ENCODE assay signal across 7 mouse cellular contexts in the genomic region with DNA sequence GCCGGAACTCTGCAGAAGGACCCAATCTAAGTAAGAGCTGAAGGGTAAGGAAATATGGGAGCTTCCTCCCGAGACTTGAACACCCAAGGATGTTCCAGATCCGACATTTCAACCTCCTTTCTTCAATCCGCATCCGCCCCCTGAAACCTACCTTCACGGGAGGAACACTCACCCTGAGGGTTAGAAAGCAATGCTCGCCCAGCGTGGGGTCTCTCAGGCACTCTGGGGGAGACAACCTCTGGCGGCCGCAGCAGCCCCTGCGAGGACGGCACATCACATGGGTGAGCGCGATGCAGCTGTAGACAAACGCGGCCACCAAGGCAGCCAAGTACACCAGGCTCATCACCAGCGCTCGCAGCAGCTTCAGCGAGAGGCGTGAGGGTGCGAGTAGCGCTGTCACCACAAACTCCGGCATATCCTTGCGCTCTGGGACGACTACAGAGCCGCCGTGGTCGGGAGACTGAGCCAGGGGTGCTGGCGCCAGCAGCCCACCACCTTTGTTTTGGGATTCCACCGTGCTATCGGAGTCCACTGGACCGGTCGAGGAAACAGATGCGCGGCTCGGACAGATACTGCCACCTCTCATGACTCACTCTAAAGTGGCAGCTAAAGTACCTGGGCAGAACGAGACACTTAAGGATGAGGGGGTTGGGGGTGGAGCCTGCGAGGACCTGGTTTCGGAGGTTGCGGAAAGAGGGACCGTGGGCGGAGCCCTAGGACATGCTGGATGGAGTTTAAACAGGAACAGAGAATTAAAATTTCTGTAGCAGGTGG. TPM values are rescaled to one million over a fixed set of nuclear protein-coding genes. Genes with fewer than 3 reads are reported as not detected.
DNase-seq lines count a peak whose midpoint lies in the region; ATAC-seq and TF ChIP-seq lines count a peak whose summit lies in the region.

A gene (minus strand): TSS at position 687 of the 774 bp plus-strand sequence.

- H3K4me1 ChIP-seq in E14TG2a.4 (replicated peaks; ENCODE audit: low read depth, low read length), result peaks cover 45% of the 10 kb centered on the region
- H3K4me1 ChIP-seq in hindbrain, embryonic 10.5 days (replicated peaks), result peaks cover 21% of the 10 kb centered on the region
- peaks cover 20% of the 10 kb centered on the region for H3K4me1 ChIP-seq in lung, embryonic 15.5 days
- H3K4me1 ChIP-seq in olfactory bulb, adult 2 months (ENCODE audit: control insufficient read depth, insufficient read depth, low read length), result peaks cover 12% of the 10 kb centered on the region

- H3K4me2 ChIP-seq in lung, embryonic 15.5 days, result peak within 1 kb of the TSS; percentile 77

- H3K4me3 ChIP-seq in E14TG2a.4 (replicated peaks; ENCODE audit: low read length), result peak within 1 kb of the TSS; percentile 76
- H3K4me3 ChIP-seq in hindbrain, embryonic 10.5 days, result peak within 1 kb of the TSS; percentile 55
- H3K4me3 ChIP-seq in lung, embryonic 15.5 days, result peak within 1 kb of the TSS; percentile 33
- peak within 1 kb of the TSS; percentile 31 for H3K4me3 ChIP-seq in olfactory bulb, adult 2 months (ENCODE audit: insufficient read depth, low read depth, low read length)

- peak; percentile 66 for DNase-seq in R1 (ENCODE audit: low read depth, low spot score)
- DNase-seq in hindbrain, embryonic 10.5 days (ENCODE audit: low spot score), result peak; percentile 21
- no peak for DNase-seq in gastrocnemius, postnatal 4 days (ENCODE audit: low spot score in 2 of 2)
- no peak for DNase-seq in cerebellum, postnatal 14 days

- peak within 1 kb of the TSS; percentile 17; the same call in 1 of the 2 replicates for H3K9ac ChIP-seq in lung, embryonic 15.5 days

- H3K27me3 ChIP-seq in E14TG2a.4 (ENCODE audit: insufficient read depth, low read length), result peaks cover 50% of the 10 kb centered on the region
- peaks cover 41% of the 10 kb centered on the region for H3K27me3 ChIP-seq in hindbrain, embryonic 10.5 days (ENCODE audit: insufficient read depth, poor library complexity, severe bottlenecking)
- H3K27me3 ChIP-seq in lung, embryonic 15.5 days, result peaks cover 15% of the 10 kb centered on the region

- no peak for TF ChIP-seq POLR2A in olfactory bulb, adult 2 months (IDR thresholded peaks at IDR 0.05; ENCODE audit: insufficient read depth, low read depth, low read length)

- no peak for TF ChIP-seq CTCF in E14TG2a.4 (conservative IDR thresholded peaks at IDR 0.05; ENCODE audit: low read length)
- no peak for TF ChIP-seq CTCF in olfactory bulb, adult 2 months (IDR thresholded peaks at IDR 0.05; ENCODE audit: insufficient read depth, low read depth, low read length)

- 5% methylated on average over 42 of the region's 42 CpGs for WGBS in hindbrain, embryonic 10.5 days
- 5% methylated on average over 42 of the region's 42 CpGs for WGBS in lung, embryonic 15.5 days
- WGBS in olfactory bulb, adult 2 months, result 8% methylated on average over 42 of the region's 42 CpGs

- peak; percentile 53; the same call in 1 of the 2 replicates for ATAC-seq in lung, embryonic 15.5 days (ENCODE audit: borderline replicate concordance, extremely low read depth, low FRiP score, low TSS enrichment)

- no peaks in the 10 kb centered on the region for H3K36me3 ChIP-seq in E14TG2a.4 (ENCODE audit: insufficient read depth, low read length)
- peaks cover 7% of the 10 kb centered on the region; the same call in 1 of the 2 replicates for H3K36me3 ChIP-seq in hindbrain, embryonic 10.5 days
- H3K36me3 ChIP-seq in lung, embryonic 15.5 days, result no peaks in the 10 kb centered on the region

- no peaks in the 10 kb centered on the region for H3K9me3 ChIP-seq in E14TG2a.4 (ENCODE audit: low read length)
- H3K9me3 ChIP-seq in hindbrain, embryonic 10.5 days, result no peaks in the 10 kb centered on the region
- H3K9me3 ChIP-seq in lung, embryonic 15.5 days, result no peaks in the 10 kb centered on the region

- H3K27ac ChIP-seq in hindbrain, embryonic 10.5 days, result peak within 1 kb of the TSS; percentile 45; the same call in 1 of the 2 replicates
- no peak within 1 kb of the TSS for H3K27ac ChIP-seq in lung, embryonic 15.5 days
- H3K27ac ChIP-seq in olfactory bulb, adult 2 months (ENCODE audit: insufficient read depth, low read depth, low read length), result no peak within 1 kb of the TSS

RNA-seq across cellular contexts. Expression of the gene that starts here (rescaled TPM):
- polyA plus RNA-seq in hindbrain, embryonic 10.5 days (2016; fragmentation: Nextera tagmentation; extraction: Ambion mirVana), result 0.21 and 0.24 TPM in 2 replicates
- polyA plus RNA-seq in lung, embryonic 15.5 days (2015; fragmentation: Nextera tagmentation; extraction: Ambion mirVana), result 0.11 TPM in 2 replicates
- polyA plus RNA-seq in olfactory bulb, adult 2 months (2012; ENCODE audit: insufficient read depth, insufficient read length, low replicate concordance, missing spikeins), result not detected in 2 replicates
- under 1 TPM; 0.17 to 0.31 TPM for total RNA-seq in gastrocnemius, postnatal 4 days (2021)

Comparison
In these comparisons a context has a peak if more than half of its experiments do, and no peak if none do; other contexts are left out.
1. Peak in DNase-seq, H3K4me3 ChIP-seq and H3K27ac ChIP-seq in hindbrain, embryonic 10.5 days; RNA of the gene not detected or under 1 TPM.
2. Peak in ATAC-seq, H3K4me3 ChIP-seq, H3K9ac ChIP-seq and H3K4me2 ChIP-seq in lung, embryonic 15.5 days; RNA of the gene not detected or under 1 TPM.